Mouse (Mus musculus) c-Kit-positive CD71-positive TER-119-negative erythroid progenitor cells, embryonic 14.5 days (primary cell): ENCODE results near the gene P2rx4.
A peak's percentile ranks its signal among the peaks of the same experiment; 100 is the strongest.

ENCODE experiments used
- DNase-seq: peaks from one replicate; pipeline ENCODE4 v3.0.0-alpha.2; 2013; ENCODE audit warnings: low read depth

Gene P2rx4

GRCm38 (mm10) chr5:122756680-122757079 is 49.3 kb downstream of the P2rx4 start:
- no peak for DNase-seq

GRCm38 (mm10) chr5:122763271-122764031 is 56.1 kb downstream of the P2rx4 start:
- DNase-seq, result no peak

- DNase-seq, result no peak
Observed at GRCm38 (mm10) chr5:122764032-122764464, 56.7 kb downstream of the P2rx4 start.

- no peak for DNase-seq
Observed at GRCm38 (mm10) chr5:122767283-122767682, 59.9 kb downstream of the P2rx4 start.

GRCm38 (mm10) chr5:122769101-122769568 is 61.8 kb downstream of the P2rx4 start:
- DNase-seq, result peak; percentile 51

GRCm38 (mm10) chr5:122770304-122770703 is 63.0 kb downstream of the P2rx4 start:
- DNase-seq, result no peak

GRCm38 (mm10) chr5:122770806-122771261 is 63.5 kb downstream of the P2rx4 start:
- no peak for DNase-seq

- no peak for DNase-seq
Observed at GRCm38 (mm10) chr5:122771428-122771827, 64.1 kb downstream of the P2rx4 start.

GRCm38 (mm10) chr5:122773756-122774155 is 66.4 kb downstream of the P2rx4 start:
- DNase-seq, result no peak

- peak; percentile 82 for DNase-seq
Observed at GRCm38 (mm10) chr5:122774743-122775611, 67.6 kb downstream of the P2rx4 start.

GRCm38 (mm10) chr5:122775646-122776286 is 68.4 kb downstream of the P2rx4 start:
- no peak for DNase-seq

GRCm38 (mm10) chr5:122777322-122777721 is 70.0 kb downstream of the P2rx4 start:
- DNase-seq, result no peak

GRCm38 (mm10) chr5:122778231-122779226 is 71.2 kb downstream of the P2rx4 start:
- no peak for DNase-seq
